Mouse (Mus musculus): ENCODE data around the gene Efna2.

The Efna2 gene

DNA sequence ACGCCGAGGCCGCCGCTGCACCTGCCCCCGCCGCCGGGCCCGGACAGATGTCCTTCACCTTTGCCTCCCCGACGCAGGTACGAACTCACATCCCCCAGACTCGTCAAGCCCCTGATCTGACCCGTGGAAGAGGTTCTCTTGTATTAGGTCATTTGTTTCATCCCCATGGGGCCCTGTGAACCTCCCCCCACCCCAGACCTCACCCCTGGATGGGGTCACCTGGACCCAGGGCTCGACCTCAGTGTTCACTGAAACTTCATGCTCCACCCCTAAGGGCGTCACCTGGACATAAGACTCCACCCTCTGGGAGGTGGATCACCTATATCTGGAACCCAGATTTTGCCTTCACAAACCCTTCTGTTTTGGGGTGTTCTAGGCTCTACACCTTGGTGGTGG is 36.8 kb upstream of the Efna2 start:
- DNase-seq, result no peak

DNA sequence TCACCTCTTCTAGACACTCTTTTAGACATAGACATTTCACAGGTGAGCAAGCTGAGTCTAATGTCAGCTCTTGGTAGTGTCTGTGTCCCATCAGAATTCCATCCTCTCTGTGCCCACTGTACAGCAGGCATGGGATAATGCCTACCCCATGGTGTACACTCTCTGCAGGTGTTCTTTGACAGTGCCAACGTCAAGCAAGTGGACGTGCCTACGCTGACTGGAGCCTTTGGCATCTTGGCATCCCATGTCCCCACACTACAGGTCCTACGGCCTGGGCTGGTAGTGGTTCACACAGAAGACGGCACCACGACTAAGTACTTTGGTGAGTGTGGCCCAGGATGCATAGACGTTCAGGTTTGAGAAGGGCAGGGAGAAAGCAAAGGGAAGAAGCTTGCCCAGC is 35.6 kb upstream of the Efna2 start:
- DNase-seq, result no peak

DNA sequence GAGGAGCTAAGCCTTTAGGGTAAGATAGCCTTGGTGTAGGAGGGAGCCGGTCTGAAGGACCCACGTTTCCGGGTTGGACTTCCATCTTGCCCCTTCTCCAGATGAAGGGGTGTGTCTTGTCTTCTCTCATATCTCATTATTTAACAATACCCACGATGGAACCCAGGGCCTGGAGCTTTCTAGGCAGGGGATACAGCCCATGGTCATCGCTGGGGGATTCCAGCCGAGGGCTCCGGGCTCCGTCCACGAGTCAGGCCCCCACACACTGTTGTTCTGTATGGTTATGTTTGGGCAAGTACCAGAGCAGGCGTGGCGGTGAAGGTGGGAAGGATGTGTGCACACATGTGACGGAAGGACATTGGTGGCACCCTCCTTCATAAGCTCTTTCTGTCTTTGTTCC is 35.1 kb upstream of the Efna2 start:
- DNase-seq, result no peak

DNA sequence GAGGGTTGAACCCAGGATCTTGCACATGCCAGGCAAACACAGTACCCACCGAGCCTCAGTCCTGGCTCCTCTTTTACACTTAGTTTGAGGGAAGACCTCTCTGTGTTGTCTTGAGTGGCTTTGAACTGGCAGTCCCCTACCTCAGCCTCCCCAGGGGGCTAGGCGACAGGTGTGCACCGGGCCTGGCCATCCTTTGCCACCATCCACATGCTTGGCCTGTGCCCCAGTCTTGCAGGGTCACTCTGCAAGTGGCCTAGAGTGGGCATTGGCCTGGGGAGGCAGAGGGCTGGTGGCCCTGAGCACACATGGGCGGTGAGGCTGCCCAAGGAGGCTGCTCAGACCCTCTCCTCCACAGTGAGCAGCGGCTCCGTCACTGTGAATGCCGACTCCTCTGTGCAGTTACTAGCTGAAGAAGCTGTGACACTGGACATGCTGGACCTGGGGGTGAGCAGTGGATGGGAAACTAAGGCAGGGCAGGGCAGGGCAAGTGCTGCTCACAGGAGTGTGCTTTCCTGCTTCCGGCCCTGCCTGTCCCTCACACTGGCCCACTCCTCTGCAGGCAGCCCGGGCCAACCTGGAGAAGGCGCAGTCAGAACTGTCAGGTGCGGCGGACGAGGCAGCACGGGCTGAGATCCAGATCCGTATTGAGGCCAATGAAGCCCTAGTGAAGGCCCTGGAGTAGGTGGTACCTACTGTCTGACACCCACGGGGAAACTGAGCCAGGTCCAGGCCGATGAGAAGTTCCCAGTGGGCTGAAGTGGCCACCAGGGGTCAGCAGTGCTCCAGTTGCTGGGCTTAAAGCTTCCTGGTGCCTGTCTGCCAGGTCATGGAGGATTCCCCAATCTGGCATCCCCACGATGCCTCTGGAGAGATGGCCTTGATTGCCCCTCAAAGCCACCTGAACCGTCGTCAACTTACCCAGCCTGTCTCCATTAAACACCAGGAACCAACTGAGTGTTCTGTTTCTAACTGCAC is 34.1 kb upstream of the Efna2 start:
- DNase-seq, result peak; percentile 84

DNA sequence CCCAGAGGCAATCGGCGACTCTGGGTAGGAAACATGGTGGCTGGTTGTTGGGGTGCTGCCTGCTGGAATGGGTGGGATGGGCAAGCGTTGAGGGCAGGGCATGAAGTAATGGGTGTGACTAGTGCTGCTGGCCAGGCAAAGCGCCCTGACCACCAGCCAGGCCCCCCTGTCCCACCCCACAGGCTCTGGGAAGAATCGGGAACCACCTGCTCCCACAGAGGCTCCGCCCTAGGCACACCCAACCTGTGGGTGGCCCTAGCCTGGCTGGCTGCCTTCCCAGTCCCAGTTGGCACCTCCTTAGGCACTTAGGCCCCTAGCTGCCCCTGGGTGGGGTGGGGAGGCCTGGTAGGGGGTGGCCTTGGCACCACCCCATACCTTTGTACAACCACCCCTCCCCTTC is 33.4 kb upstream of the Efna2 start:
- peak; percentile 84 for DNase-seq

GRCm38 (mm10) chr10:80146568-80147011 is 32.7 kb upstream of the Efna2 start:
- no peak for DNase-seq

DNA sequence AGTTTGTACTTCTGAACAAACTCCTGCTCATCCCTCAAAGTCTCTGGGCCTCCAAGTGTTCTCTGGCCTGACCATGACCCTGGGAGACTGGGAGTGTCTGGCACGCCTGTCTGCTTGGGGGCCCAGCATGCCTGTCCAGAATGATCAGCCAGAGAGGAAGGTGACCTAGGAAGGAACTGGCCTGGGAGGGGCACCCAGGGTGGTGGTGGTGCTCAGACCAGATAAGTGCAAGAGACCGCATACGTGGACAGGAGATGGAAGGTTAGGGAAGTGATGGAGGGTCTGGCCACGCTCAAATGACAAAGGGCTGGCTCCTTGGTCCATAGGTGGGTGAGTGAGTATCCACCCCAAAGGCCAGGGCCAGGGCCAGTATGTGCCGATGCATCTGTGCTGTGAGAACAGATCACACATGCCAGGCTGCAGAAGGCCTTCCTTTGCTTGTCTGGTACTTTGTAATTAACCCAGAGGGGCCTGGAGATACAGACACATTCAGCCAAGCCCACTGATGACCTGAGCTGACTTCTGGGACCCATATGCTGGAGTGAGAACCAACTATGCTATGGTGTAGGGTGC is 32.0 kb upstream of the Efna2 start:
- no peak for DNase-seq

DNA sequence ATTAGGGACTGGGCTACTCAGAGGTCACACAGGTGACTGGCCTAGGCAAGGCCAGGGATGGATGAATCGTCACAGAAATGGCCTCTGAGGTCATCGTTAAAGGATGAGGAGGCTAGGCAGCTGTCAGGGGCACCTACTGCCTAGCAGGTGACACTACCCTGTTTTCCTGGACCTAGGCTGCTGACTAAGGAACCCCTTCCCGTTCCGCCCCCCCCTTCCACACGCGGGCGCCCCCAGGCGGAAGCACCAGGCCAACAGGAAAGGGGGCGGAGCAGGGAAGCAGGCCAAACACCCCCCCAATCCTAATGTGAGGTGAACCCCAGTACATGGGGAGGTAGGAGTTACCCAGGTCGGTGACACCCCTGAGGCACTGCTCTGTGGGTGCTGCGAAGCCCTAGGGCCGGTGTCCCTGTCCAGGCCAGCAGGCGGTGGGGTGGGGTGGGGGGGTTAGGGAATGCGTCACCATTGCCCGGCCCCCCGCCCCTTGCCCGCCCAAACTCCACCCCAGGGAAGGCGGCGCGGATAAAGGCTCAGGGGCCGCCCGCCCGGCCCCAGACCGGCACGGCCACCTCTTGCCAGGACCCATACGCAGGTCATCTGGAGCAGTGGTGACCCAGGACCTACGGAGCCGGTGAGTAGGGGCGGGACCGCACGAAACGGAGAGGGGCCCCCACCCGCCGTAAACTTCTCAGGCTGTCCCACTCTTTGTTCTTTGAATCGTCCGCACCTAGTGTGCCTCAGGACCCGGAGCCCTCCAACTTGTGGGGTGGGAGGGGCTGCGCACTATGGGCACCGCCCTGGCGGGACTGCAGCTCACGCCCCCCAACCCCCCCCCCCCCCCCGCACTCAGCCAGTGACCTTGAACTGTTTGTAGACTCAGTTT is 31.3 kb upstream of the Efna2 start, which contains the start of gene Midn:
TSS of gene Midn (plus strand) at position 554 of the 883 bp plus-strand sequence.
- DNase-seq, result peak; percentile 85

GRCm38 (mm10) chr10:80148610-80149290 is 30.5 kb upstream of the Efna2 start:
- DNase-seq, result peak; percentile 95

DNA sequence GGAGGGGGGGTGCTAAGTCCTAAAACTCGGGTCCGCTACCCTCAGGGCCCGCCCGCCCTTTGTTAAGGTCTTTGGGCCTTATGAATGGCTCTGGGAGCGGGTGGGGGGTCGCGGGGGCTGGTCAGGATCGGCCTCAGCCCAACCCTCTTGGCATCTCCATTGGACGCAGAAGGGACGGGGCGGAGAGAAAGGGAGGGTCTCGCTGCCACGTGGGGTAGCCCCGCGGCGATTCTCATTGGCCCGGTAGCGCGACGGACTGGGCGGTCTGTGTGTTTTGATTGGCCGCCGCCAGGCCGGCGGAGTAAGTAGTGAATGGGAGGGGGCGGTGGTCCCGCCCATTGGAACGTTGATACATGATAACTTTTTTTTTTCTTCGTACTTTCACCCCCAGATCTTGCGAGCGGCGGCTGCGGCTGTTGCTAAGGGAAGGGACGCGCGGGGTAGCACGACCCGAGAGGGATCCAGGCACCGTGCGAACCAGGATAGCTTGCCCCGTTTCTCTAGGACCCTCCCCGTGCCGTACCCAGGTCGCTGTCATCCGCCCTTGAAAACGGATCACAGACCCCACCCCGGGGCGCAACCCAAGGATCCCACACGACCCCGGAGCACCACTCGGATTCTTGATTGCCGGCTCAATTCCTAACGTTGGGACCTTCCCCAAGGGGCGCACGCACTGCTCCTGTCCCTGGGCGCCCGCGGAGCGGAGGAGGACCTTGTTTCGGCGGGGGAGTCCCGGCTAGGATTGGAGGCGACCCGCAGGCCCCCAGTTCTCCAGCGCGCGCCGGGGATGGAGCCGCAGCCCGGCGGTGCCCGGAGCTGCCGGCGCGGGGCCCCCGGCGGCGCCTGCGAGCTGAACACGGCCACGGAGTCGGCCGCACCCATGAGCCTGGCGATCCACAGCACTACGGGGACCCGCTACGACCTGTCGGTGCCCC is 29.7 kb upstream of the Efna2 start:
- DNase-seq, result peak; percentile 98

- DNase-seq, result peak; percentile 84
These were observed 28.8 kb upstream of the Efna2 start for GRCm38 (mm10) chr10:80150226-80151210.

DNA sequence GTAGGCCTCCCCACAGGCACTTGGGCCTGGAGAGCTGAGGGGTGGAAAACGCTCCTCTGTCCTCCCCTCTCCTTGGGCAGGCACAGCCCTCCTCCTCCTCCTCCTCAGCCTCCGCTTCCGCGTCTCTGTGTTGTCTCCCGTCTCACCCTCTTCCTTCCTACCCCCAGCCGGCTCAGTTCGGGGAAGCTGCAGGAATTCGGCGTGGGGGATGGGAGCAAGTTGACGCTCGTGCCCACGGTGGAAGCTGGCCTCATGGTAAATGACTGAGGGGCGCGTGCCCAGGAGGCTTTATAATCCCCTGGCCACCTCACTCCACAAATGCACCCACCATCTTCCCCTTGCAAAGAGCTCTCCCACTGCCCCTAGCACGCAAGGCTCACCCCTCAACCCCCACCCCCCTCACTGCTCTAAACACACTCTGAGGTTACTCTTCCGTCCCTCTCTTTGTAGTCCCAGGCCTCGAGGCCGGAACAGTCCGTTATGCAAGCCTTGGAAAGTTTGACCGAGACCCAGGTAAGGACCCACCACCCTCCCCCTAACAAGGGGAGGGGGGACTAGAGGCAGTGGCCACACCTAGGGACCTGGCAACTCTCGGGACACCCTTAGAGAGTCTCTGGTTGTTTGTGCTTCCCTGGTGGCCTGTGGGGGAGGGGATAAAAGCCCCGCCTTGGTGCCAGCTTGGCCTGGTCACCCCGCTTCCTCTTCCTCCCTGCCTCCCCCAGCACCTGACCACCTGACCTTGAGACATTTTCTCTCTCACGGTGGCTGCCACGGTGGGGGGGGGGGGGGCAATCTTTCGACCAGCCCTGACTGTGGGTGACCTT is 27.9 kb upstream of the Efna2 start:
- peak; percentile 81 for DNase-seq

- DNase-seq, result peak; percentile 72
These were observed 27.0 kb upstream of the Efna2 start for GRCm38 (mm10) chr10:80152071-80152872.

GRCm38 (mm10) chr10:80152873-80153260 is 26.4 kb upstream of the Efna2 start:
- peak; percentile 75 for DNase-seq

DNA sequence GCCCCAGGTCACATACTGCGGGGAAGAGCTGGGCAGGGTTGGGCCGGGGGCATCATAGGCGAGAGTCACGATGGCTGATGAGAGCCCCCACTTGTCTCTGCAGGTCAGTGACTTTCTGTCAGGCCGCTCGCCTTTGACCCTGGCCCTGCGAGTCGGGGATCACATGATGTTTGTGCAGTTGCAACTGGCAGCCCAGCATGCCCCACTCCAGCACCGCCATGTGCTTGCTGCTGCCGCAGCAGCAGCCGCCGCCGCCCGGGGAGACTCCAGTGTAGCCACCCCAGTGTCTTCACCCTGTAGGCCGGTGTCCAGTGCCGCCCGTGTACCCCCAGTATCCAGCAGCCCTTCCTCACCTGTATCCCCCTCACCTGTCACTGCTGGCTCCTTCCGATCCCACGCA is 25.6 kb upstream of the Efna2 start:
- DNase-seq, result no peak

GRCm38 (mm10) chr10:80154384-80154783 is 24.9 kb upstream of the Efna2 start:
- DNase-seq, result no peak

DNA sequence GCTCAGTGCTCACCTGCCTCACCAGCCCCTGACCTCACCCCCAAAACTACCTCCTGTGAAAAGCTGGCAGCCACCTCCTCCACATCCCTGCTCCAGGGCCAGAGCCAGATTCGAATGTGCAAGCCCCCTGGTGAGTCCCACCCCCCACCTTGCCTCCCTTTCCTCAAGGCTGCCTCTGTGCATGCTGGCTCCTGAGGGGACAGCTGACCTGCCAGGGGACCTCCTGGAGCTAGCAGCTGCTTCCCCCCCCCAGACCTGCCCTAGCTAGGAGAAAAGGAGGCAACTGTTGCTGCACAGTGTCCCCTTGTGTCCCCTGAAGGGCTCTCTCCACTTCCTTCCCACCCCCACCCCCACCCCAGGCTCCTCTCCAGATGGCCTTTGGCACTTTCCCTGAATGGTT is 24.0 kb upstream of the Efna2 start:
- DNase-seq, result no peak
